Mouse (Mus musculus) CH12.LX (cell line): ENCODE data around the gene Dynll1. TPM values are rescaled to one million over a fixed set of nuclear protein-coding genes. Genes with fewer than 3 reads are reported as not detected.

Source experiments
- DNase-seq: peaks from one replicate; pipeline ENCODE4 v3.0.0-alpha.2; 2013; ENCODE audit errors: extremely low read depth
- H3K27ac ChIP-seq: 2 replicates; pipeline ENCODE4 v1.5.1; 2012; ENCODE audit warnings: low read depth, mild to moderate bottlenecking, control low read depth, moderate library complexity; ENCODE audit not compliant: insufficient read depth
- H3K27me3 ChIP-seq: replicated peaks from 2 replicates; pipeline ENCODE3; 2012; ENCODE audit warnings: inconsistent platforms
- H3K36me3 ChIP-seq, 2 experiments: replicated peaks in 1 of 2; 2 replicates each; pipeline versions ENCODE3 to v1.6.1; 2012; ENCODE audit warnings: inconsistent platforms in 1 of 2, low read length in 1 of 2, mild to moderate bottlenecking in 1 of 2, mixed read lengths in 1 of 2, moderate library complexity in 1 of 2; ENCODE audit not compliant: control insufficient read depth in 1 of 2, insufficient read depth in 1 of 2
- H3K4me1 ChIP-seq, 2 experiments: 2 replicates each; pipeline ENCODE4 v1.6.1; 2012; ENCODE audit warnings: inconsistent platforms in 1 of 2, moderate library complexity in 1 of 2; ENCODE audit not compliant: insufficient read depth in 2 of 2, control insufficient read depth in 1 of 2
- H3K4me2 ChIP-seq: 2 replicates; pipeline ENCODE4 v1.6.1; 2012; ENCODE audit warnings: low read depth, mild to moderate bottlenecking, control low read depth; ENCODE audit not compliant: poor library complexity, insufficient read depth, severe bottlenecking
- H3K4me3 ChIP-seq, 3 experiments: fragments of 150-350 bp in 1 of 3; sonication (generic) in 1 of 3; replicated peaks in 1 of 3; 2 replicates each; pipeline versions ENCODE3 to v1.5.1; 2011 to 2012; ENCODE audit warnings: low read depth in 2 of 3, low read length in 2 of 3, mild to moderate bottlenecking in 2 of 3, moderate library complexity in 2 of 3, control low read depth in 1 of 3, improper control_type of control experiment in 1 of 3, inconsistent platforms in 1 of 3, mixed read lengths in 1 of 3; ENCODE audit not compliant: poor library complexity in 1 of 3
- H3K79me2 ChIP-seq: replicated peaks from 2 replicates; pipeline ENCODE4 v1.6.1; 2012; ENCODE audit warnings: mild to moderate bottlenecking, moderate library complexity; ENCODE audit not compliant: control insufficient read depth, poor library complexity, insufficient read depth, severe bottlenecking; ENCODE audit errors: extremely low read depth
- H3K9ac ChIP-seq: 2 replicates; pipeline ENCODE4 v1.6.1; 2012; ENCODE audit warnings: low read depth, mild to moderate bottlenecking, control low read depth, moderate library complexity; ENCODE audit not compliant: insufficient read depth
- H3K9me3 ChIP-seq: replicated peaks from 2 replicates; pipeline ENCODE3; 2012; ENCODE audit warnings: low read length, inconsistent platforms, mixed read lengths
- BHLHE40 ChIP-seq: IDR thresholded peaks from 2 replicates; pipeline ENCODE4 v1.6.1; 2011; ENCODE audit warnings: mild to moderate bottlenecking, low read depth, low read length, improper control_type of control experiment
- CHD1 ChIP-seq: IDR thresholded peaks from 2 replicates; pipeline ENCODE4 v1.6.1; 2012; ENCODE audit warnings: low read depth, low read length, improper control_type of control experiment, inconsistent platforms
- CHD2 ChIP-seq: IDR thresholded peaks from 2 replicates; pipeline ENCODE4 v1.6.1; 2011; ENCODE audit warnings: low read length, improper control_type of control experiment
- CTCF ChIP-seq, 2 experiments: IDR thresholded peaks in 1 of 2; conservative IDR thresholded peaks in 1 of 2; 2 replicates each; pipeline ENCODE4 v1.5.1; 2011 to 2012; ENCODE audit warnings: low read depth in 2 of 2, low read length in 2 of 2, improper control_type of control experiment in 1 of 2, inconsistent platforms in 1 of 2, mild to moderate bottlenecking in 1 of 2, moderate library complexity in 1 of 2
- E2F4 ChIP-seq: IDR thresholded peaks from 2 replicates; pipeline ENCODE4 v1.6.1; 2011; ENCODE audit warnings: low read depth, low read length, improper control_type of control experiment; ENCODE audit not compliant: insufficient replicate concordance
- EP300 ChIP-seq: IDR thresholded peaks from 2 replicates; pipeline ENCODE4 v1.6.1; 2011; ENCODE audit warnings: low read length, improper control_type of control experiment
- GABPA ChIP-seq: IDR thresholded peaks from 2 replicates; pipeline ENCODE4 v1.6.1; 2012; ENCODE audit warnings: low read depth, low read length, improper control_type of control experiment, inconsistent platforms; ENCODE audit not compliant: insufficient replicate concordance
- HCFC1 ChIP-seq: IDR thresholded peaks from 2 replicates; pipeline ENCODE4 v1.6.1; 2012; ENCODE audit warnings: low read depth, mild to moderate bottlenecking, inconsistent platforms, low read length, improper control_type of control experiment
- JUN ChIP-seq: IDR thresholded peaks from 2 replicates; pipeline ENCODE4 v1.6.1; 2011; ENCODE audit warnings: low read depth, mild to moderate bottlenecking, low read length, improper control_type of control experiment, moderate library complexity; ENCODE audit not compliant: insufficient read depth
- JUND ChIP-seq: conservative IDR thresholded peaks from 2 replicates; pipeline ENCODE4 v1.6.1; 2011; ENCODE audit warnings: low read depth, low read length, improper control_type of control experiment
- KAT2A ChIP-seq: IDR thresholded peaks from 2 replicates; pipeline ENCODE4 v1.6.1; 2012; ENCODE audit warnings: low read length, improper control_type of control experiment, inconsistent platforms; ENCODE audit not compliant: insufficient replicate concordance
- MAFK ChIP-seq: IDR thresholded peaks from 2 replicates; pipeline ENCODE4 v1.6.1; 2011; ENCODE audit warnings: low read length, improper control_type of control experiment; ENCODE audit not compliant: insufficient replicate concordance
- MAX ChIP-seq: IDR thresholded peaks from 2 replicates; pipeline ENCODE4 v1.6.1; 2011; ENCODE audit warnings: low read length, improper control_type of control experiment
- MXI1 ChIP-seq: IDR thresholded peaks from 2 replicates; pipeline ENCODE4 v1.6.1; 2011; ENCODE audit warnings: mild to moderate bottlenecking, low read depth, low read length, improper control_type of control experiment
- MYC ChIP-seq: IDR thresholded peaks from 2 replicates; pipeline ENCODE4 v1.6.1; 2011; ENCODE audit warnings: low read depth, mild to moderate bottlenecking, improper control_type of control experiment, low read length
- NELFE ChIP-seq: IDR thresholded peaks from 2 replicates; pipeline ENCODE4 v1.6.1; 2011; ENCODE audit warnings: low read depth, low read length, improper control_type of control experiment
- NRF1 ChIP-seq: IDR thresholded peaks from 2 replicates; pipeline ENCODE4 v1.6.1; 2014; ENCODE audit warnings: low read depth, mild to moderate bottlenecking, inconsistent platforms, low read length, improper control_type of control experiment, moderate library complexity
- POLR2AphosphoS2 ChIP-seq: IDR thresholded peaks from 2 replicates; pipeline ENCODE4 v1.6.1; 2011; ENCODE audit warnings: low read depth, low read length, improper control_type of control experiment
- RAD21 ChIP-seq: IDR thresholded peaks from 2 replicates; pipeline ENCODE4 v1.6.1; 2011; ENCODE audit warnings: low read depth, mild to moderate bottlenecking, low read length, improper control_type of control experiment, moderate library complexity
- RCOR1 ChIP-seq: conservative IDR thresholded peaks from 2 replicates; pipeline ENCODE4 v1.6.1; 2012; ENCODE audit warnings: low read depth, mild to moderate bottlenecking, inconsistent platforms, low read length, improper control_type of control experiment
- SIN3A ChIP-seq: IDR thresholded peaks from 2 replicates; pipeline ENCODE4 v1.6.1; 2012; ENCODE audit warnings: low read length, improper control_type of control experiment, inconsistent platforms
- SMC3 ChIP-seq: IDR thresholded peaks from 2 replicates; pipeline ENCODE4 v1.6.1; 2011; ENCODE audit warnings: low read depth, low read length, improper control_type of control experiment
- TBP ChIP-seq: conservative IDR thresholded peaks from 2 replicates; pipeline ENCODE4 v1.6.1; 2011; ENCODE audit warnings: low read depth, low read length, improper control_type of control experiment
- TCF12 ChIP-seq: IDR thresholded peaks from 2 replicates; pipeline ENCODE4 v1.6.1; 2014; ENCODE audit warnings: low read depth, mild to moderate bottlenecking, inconsistent platforms, low read length, improper control_type of control experiment
- UBTF ChIP-seq: IDR thresholded peaks from 2 replicates; pipeline ENCODE4 v1.6.1; 2012; ENCODE audit warnings: low read depth, mild to moderate bottlenecking, inconsistent platforms, low read length, improper control_type of control experiment, moderate library complexity
- USF2 ChIP-seq: conservative IDR thresholded peaks from 2 replicates; pipeline ENCODE4 v1.6.1; 2011; ENCODE audit warnings: low read depth, low read length, improper control_type of control experiment
- ZKSCAN1 ChIP-seq: IDR thresholded peaks from 2 replicates; pipeline ENCODE4 v1.6.1; 2012; ENCODE audit warnings: low read depth, inconsistent platforms, low read length, improper control_type of control experiment, borderline replicate concordance
- ZMIZ1 ChIP-seq: IDR thresholded peaks from 2 replicates; pipeline ENCODE4 v1.6.1; 2012; ENCODE audit warnings: low read depth, mild to moderate bottlenecking, inconsistent platforms, low read length, improper control_type of control experiment
- dilution Hi-C: fragments of 300-500 bp; cut with MboI; formaldehyde crosslinking; loops from 2 replicates; pipeline ENCODE4 v1.14.3; 2020; ENCODE audit warnings: low sequenced_read_pairs; ENCODE audit not compliant: extremely low pct_unique_long_range_greater_than_20kb, extremely low pct_ligation_motif_present
- in situ Hi-C: fragments of 300-500 bp; cut with MboI; formaldehyde crosslinking; loops from 3 replicates; pipeline ENCODE4 v1.14.3; 2019; ENCODE audit warnings: low sequenced_read_pairs, low pct_ligation_motif_present, low pct_unique_long_range_greater_than_20kb, mixed read lengths
- polyA plus RNA-seq: library from polyadenylated mRNA; unstranded; fragments of >175 nt; gene quantifications from 2 replicates; pipeline ENCODE4 v1.2.1, GENCODE M21; 2012; ENCODE audit warnings: low read depth; ENCODE audit not compliant: insufficient read length
- total RNA-seq, 2 experiments: library from RNA; depleted of rRNA; stranded (reverse); fragments of 300-350 nt in 1 of 2; fragments of >200 nt in 1 of 2; gene quantifications; 2 replicates each; pipeline ENCODE4 v1.2.3; 2012 to 2014

Dynll1 gene
- total and polyA plus RNA-seq, 3 experiments, result 312 to 646 (median 456) TPM

- TF ChIP-seq NRF1, result no peak
- no peak for TF ChIP-seq EP300
- TF ChIP-seq KAT2A, result no peak
- TF ChIP-seq MAFK, result no peak
- TF ChIP-seq, all 38 proteins: peak for 0
- Histone ChIP-seq H3K9ac (peak overlapping the region; percentile 91), H3K79me2 (peaks cover 53% of the 10 kb centered on the region), H3K9me3 (no peaks in the 10 kb centered on the region), H3K4me3 (peak overlapping the region; percentile 73 to 100 (median 91)), H3K27ac (peak overlapping the region; percentile 10; the same call in 1 of the 2 replicates), H3K27me3 (no peaks in the 10 kb centered on the region), H3K4me1 (peaks cover 4 to 47% of the 10 kb centered on the region in 2 experiments; a peak in 3 of 4 replicates), H3K36me3 (peaks cover 24 to 42% of the 10 kb centered on the region in 2 experiments), H3K4me2 (peak overlapping the region; percentile 84)
- DNase-seq, result no peak
- in situ Hi-C loops (no loop called here), dilution Hi-C loops (no loop called here)
Observed at GRCm38 (mm10) chr5:115327610-115328548, 27.1 kb upstream of the Dynll1 start.

DNA sequence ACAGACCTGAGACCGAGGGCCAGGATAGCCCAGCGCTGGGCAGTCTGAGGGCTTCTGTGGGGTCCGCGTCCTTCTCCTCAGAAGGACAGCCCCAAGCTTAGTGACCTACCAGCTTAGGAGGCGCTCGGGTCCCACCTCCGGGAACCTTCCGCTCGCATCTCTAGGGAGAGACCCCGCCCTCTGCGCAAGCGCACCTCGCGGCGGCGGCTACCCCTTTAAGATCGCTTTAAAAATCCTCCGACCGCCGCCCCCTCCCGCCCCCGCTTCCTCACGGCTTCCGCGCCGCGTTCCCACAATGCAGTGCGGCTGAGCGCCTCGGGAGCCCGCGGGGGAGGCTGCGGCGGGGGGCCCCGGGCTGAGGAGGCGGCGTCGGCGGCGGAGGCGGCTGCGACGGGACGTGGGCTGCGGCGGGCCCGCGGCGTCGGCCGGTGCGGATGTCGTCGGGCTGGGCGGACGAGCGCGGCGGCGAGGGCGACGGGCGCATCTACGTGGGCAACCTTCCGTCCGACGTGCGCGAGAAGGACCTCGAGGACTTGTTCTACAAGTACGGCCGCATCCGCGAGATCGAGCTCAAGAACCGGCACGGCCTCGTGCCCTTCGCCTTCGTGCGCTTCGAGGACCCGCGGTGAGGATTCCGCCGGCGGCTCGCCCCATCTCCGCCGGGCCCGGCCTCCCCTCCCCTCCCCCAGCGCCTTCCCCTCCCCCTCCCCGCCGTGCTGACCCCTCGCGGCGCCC, 26.2 kb upstream of the Dynll1 start, which contains the start of gene Srsf9:
TSS of gene Srsf9 (plus strand) at position 303 of the 735 bp plus-strand sequence.
- peak; percentile 90 for DNase-seq
- H3K9me3 ChIP-seq, result no peaks in the 10 kb centered on the region
- H3K4me3 ChIP-seq, result peak within 1 kb of the TSS; percentile 87 to 100 (median 91)
- H3K27ac ChIP-seq, result peak within 1 kb of the TSS; percentile 93
- peaks cover 4 to 39% of the 10 kb centered on the region in 2 experiments; a peak in 3 of 4 replicates for H3K4me1 ChIP-seq
- peak within 1 kb of the TSS; percentile 84 for H3K4me2 ChIP-seq
- in situ Hi-C loops, result no loop called here
- dilution Hi-C loops, result no loop called here
- peaks cover 17 to 34% of the 10 kb centered on the region in 2 experiments for H3K36me3 ChIP-seq
- H3K27me3 ChIP-seq, result no peaks in the 10 kb centered on the region
- peak within 1 kb of the TSS; percentile 91 for H3K9ac ChIP-seq
- H3K79me2 ChIP-seq, result peaks cover 46% of the 10 kb centered on the region
- TF ChIP-seq UBTF (no peak), SMC3 (no peak), RCOR1 (no peak), JUND (no peak), RAD21 (no peak), BHLHE40 (no peak), EP300 (no peak), MXI1 (0 out of 2 replicates have a peak, but pooled peaks have one; percentile 35), JUN (no peak), HCFC1 (peak; percentile 71), GABPA (no peak), USF2 (no peak), TBP (0 out of 2 replicates have a peak, but pooled peaks have one; percentile 35), CTCF (conservative IDR thresholded peaks at IDR 0.05 in 1 of 2, IDR thresholded peaks at IDR 0.05 in 1 of 2; ENCODE audit: low read depth in 2 of 2, low read length in 2 of 2) (no peak), MYC (no peak), CHD2 (peak; percentile 70), TCF12 (peak; percentile 68), NELFE (peak; percentile 70; the same call in 1 of the 2 replicates), MAX (no peak), ZMIZ1 (peak; percentile 58; the same call in 1 of the 2 replicates), SIN3A (peak; percentile 78; the same call in 1 of the 2 replicates), NRF1 (peak; percentile 93), ZKSCAN1 (no peak), MAFK (no peak), CHD1 (no peak), POLR2AphosphoS2 (no peak), E2F4 (no peak)
